Mouse (Mus musculus) liver, adult 2 months (tissue): ENCODE data around the gene Ppcdc.

Experiments
- CTCF ChIP-seq: fragments of 200-500 bp; IDR thresholded peaks from 2 replicates; pipeline ENCODE4 v1.5.1; 2011; ENCODE audit warnings: low read depth, low read length, control low read depth
- POLR2A ChIP-seq: fragments of 200-500 bp; IDR thresholded peaks from 2 replicates; pipeline ENCODE4 v1.6.1; 2011; ENCODE audit warnings: low read length, control low read depth; ENCODE audit not compliant: insufficient read depth; ENCODE audit errors: extremely low read depth

- no peak for TF ChIP-seq CTCF
- no peak for TF ChIP-seq POLR2A
Observed at GRCm38 (mm10) chr9:57424066-57424465, 15.9 kb downstream of the Ppcdc start.
